Comparison of ENCODE assay signal across 13 mouse cellular contexts in genomic region chr6:114895191-114895590, GRCm38 (mm10).
"Had no signal": no experiment of that assay in that cellular context is flagged by ENCODE, and none has a peak within 500 bp of the region (broad histone marks: within the 10 kb centered on the region; RNA-seq: fewer than 3 reads in every experiment).

No protein-coding gene starts in this region.

- H3K4me3 ChIP-seq: kidney, embryonic 15.5 days; left cerebral cortex, adult 2 months; liver, embryonic 13.5 days; midbrain, embryonic 12.5 days; midbrain, embryonic 15.5 days; neural tube, embryonic 13.5 days; stomach, embryonic 15.5 days had no signal

- H3K9me3 ChIP-seq: kidney, embryonic 15.5 days; liver, embryonic 13.5 days; midbrain, embryonic 12.5 days; midbrain, embryonic 15.5 days; neural tube, embryonic 13.5 days; stomach, embryonic 15.5 days had no signal

- DNase-seq: kidney, adult 8-10 months; kidney, postnatal 10 days; kidney, postnatal 36 days; layer of hippocampus, postnatal 36 days; liver, embryonic 13.5 days; lung, embryonic 14.5 days had no signal

- H3K9ac ChIP-seq: kidney, embryonic 15.5 days; liver, embryonic 13.5 days; lung, embryonic 14.5 days; midbrain, embryonic 12.5 days; midbrain, embryonic 15.5 days; neural tube, embryonic 13.5 days; stomach, embryonic 15.5 days had no signal

- H3K27me3 ChIP-seq: kidney, embryonic 15.5 days; liver, embryonic 13.5 days; midbrain, embryonic 12.5 days; midbrain, embryonic 15.5 days; neural tube, embryonic 13.5 days; stomach, embryonic 15.5 days had no signal

- H3K4me2 ChIP-seq: kidney, embryonic 15.5 days; liver, embryonic 13.5 days; midbrain, embryonic 12.5 days; midbrain, embryonic 15.5 days; neural tube, embryonic 13.5 days; stomach, embryonic 15.5 days had no signal

- H3K27ac ChIP-seq: kidney, embryonic 15.5 days; midbrain, embryonic 15.5 days; neural tube, embryonic 13.5 days had no signal

- ATAC-seq: lung, postnatal 0 days; midbrain, embryonic 15.5 days had no signal

- H3K36me3 ChIP-seq: midbrain, embryonic 15.5 days; neural tube, embryonic 13.5 days; stomach, embryonic 15.5 days had no signal
